Mouse (Mus musculus) kidney, embryonic 15.5 days (tissue): ENCODE results near the gene Coq9. TPM values are rescaled to one million over a fixed set of nuclear protein-coding genes. Genes with fewer than 3 reads are reported as not detected.

Experiments used
- ATAC-seq: fragments of 200-750 bp; cut with Nextera tagmentation; replicated peaks from 2 replicates; pipeline ENCODE4 v1.8.0; 2017; ENCODE audit warnings: moderate TSS enrichment; ENCODE audit not compliant: low FRiP score
- H3K27ac ChIP-seq: fragments of 300-500 bp; sonication (generic); 2 replicates; pipeline ENCODE4 v1.5.1; 2015; ENCODE audit warnings: mild to moderate bottlenecking, inconsistent platforms
- H3K27me3 ChIP-seq: fragments of 300-500 bp; sonication (generic); 2 replicates; pipeline ENCODE4 v1.6.1; 2015; ENCODE audit warnings: inconsistent platforms
- H3K36me3 ChIP-seq: fragments of 300-500 bp; sonication (generic); 2 replicates; pipeline ENCODE4 v1.6.1; 2015; ENCODE audit warnings: inconsistent platforms
- H3K4me1 ChIP-seq: fragments of 300-500 bp; sonication (generic); 2 replicates; pipeline ENCODE4 v1.6.1; 2015; ENCODE audit warnings: inconsistent platforms
- H3K4me2 ChIP-seq: fragments of 300-500 bp; sonication (generic); 2 replicates; pipeline ENCODE4 v1.6.1; 2015; ENCODE audit warnings: moderate library complexity, mild to moderate bottlenecking, inconsistent platforms
- H3K4me3 ChIP-seq: fragments of 300-500 bp; sonication (generic); replicated peaks from 2 replicates; pipeline ENCODE4 v1.5.1; 2015; ENCODE audit warnings: mild to moderate bottlenecking, inconsistent platforms
- H3K9ac ChIP-seq: fragments of 300-500 bp; sonication (generic); 2 replicates; pipeline ENCODE4 v1.6.1; 2015; ENCODE audit warnings: mild to moderate bottlenecking, inconsistent platforms
- H3K9me3 ChIP-seq: fragments of 300-500 bp; sonication (generic); replicated peaks from 2 replicates; pipeline ENCODE4 v1.6.1; 2016; ENCODE audit warnings: inconsistent platforms
- WGBS: fragments of 180-500 bp; shearing (Covaris S2); methylation state at CpG from one replicate; pipeline ENCODE4 v1.1.7; 2015; ENCODE audit warnings: mixed read lengths; 5-methylcytosine and 5-hydroxymethylcytosine counted together
- polyA plus RNA-seq: library from polyadenylated mRNA; unstranded; fragments of >200 nt; fragmentation: Nextera tagmentation; extraction: Ambion mirVana; gene quantifications from 2 replicates; pipeline ENCODE4 v1.2.1, GENCODE M21; 2015

Coq9 gene
- polyA plus RNA-seq, 1 experiment from 2014 or later, result 83.6 TPM

DNA sequence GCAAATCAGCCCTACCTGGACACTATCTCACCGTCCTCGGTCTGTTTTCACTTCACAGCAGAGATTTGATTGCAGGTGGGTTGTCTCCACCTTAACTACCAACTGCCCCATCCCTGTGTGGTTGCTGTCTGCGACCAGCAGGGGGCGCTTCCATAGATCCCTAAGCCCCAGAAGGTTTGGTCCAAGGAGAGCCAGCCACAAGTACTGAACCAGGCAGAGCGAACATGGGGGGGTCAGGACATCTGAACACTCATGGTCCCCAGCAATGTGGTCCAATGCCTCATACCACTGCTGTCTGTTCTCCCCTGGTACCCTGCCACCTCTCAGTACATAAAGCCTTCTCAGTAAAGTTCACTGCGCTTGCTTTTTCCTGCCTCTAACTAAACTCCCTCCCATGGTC is 36.2 kb downstream of the Coq9 start:
- no peak for ATAC-seq
- peaks cover 65% of the 10 kb centered on the region for H3K4me1 ChIP-seq
- peak overlapping the region; percentile 66 for H3K4me3 ChIP-seq
- H3K9ac ChIP-seq, result no peak overlapping the region
- no peaks in the 10 kb centered on the region for H3K9me3 ChIP-seq
- H3K27ac ChIP-seq, result no peak overlapping the region
- H3K27me3 ChIP-seq, result peaks cover 8% of the 10 kb centered on the region
- H3K4me2 ChIP-seq, result peak overlapping the region; percentile 87
- 11% methylated on average over 6 of the region's 6 CpGs for WGBS
- H3K36me3 ChIP-seq, result no peaks in the 10 kb centered on the region

DNA sequence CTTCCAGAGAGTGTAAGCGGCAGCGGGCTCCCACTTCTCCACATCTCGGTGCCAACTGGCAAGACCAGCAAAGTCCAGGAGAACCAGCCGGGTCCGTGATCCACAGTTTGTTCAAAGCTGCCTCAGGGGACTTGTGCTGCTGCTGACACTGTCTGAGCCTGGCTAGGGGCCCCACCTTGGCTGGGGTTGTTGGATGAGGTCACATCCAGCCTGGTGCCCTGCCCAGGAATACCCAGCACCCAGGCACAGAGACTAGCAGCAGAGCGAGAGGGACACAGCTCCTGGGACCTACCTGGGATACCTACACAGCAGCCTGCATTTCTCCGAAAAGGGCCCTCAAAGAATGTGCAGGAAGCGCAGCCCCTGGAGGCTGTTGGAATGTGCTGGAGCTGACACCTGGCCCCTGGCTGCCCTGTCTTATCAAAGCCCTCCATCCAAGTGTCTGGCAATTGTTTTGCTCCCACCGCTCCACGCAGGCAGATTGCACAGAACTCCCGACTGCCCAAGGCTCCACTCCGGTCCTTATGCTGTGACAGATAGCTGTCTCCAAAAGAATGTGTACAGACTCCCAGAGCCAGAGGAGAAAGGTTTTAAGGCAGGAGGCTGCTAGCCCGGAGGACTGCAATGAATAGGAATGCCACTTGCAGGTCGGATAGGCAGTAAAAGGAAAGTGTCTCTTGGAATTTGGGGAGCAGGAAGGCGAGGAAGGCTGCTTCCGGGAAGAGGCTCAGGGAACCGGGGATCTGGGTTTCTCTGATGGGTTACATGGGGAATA is 37.2 kb downstream of the Coq9 start:
- peaks cover 8% of the 10 kb centered on the region for H3K27me3 ChIP-seq
- H3K9me3 ChIP-seq, result no peaks in the 10 kb centered on the region
- ATAC-seq, result no peak
- peak overlapping the region; percentile 66 for H3K4me3 ChIP-seq
- peak overlapping the region; percentile 87 for H3K4me2 ChIP-seq
- H3K9ac ChIP-seq, result peak overlapping the region; percentile 62
- no peaks in the 10 kb centered on the region for H3K36me3 ChIP-seq
- H3K4me1 ChIP-seq, result peaks cover 56% of the 10 kb centered on the region
- H3K27ac ChIP-seq, result peak overlapping the region; percentile 79; the same call in 1 of the 2 replicates
- 14% methylated on average over 17 of the region's 17 CpGs for WGBS

DNA sequence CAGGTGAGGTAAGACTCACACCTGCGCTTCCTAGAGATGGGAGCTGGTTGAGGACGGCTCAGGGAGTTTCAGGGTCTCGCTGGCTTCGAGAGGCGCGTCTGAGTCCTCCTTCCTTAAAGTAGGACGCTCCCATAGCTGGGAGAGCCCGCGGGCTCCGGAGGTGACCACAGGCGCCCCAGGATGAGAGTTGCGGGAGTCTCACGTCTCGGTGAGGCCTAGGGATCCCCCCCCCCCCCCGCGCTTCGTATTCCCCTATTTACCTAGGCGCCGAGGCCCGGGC is 37.7 kb downstream of the Coq9 start:
- peaks cover 51% of the 10 kb centered on the region for H3K4me1 ChIP-seq
- under 1% methylated on average over 20 of the region's 20 CpGs for WGBS
- H3K4me2 ChIP-seq, result peak overlapping the region; percentile 87
- peak overlapping the region; percentile 79 for H3K27ac ChIP-seq
- H3K36me3 ChIP-seq, result no peaks in the 10 kb centered on the region
- H3K27me3 ChIP-seq, result peaks cover 8% of the 10 kb centered on the region
- H3K4me3 ChIP-seq, result peak overlapping the region; percentile 66
- no peak; the same call in 1 of the 2 replicates for ATAC-seq
- no peaks in the 10 kb centered on the region for H3K9me3 ChIP-seq
- H3K9ac ChIP-seq, result peak overlapping the region; percentile 62

DNA sequence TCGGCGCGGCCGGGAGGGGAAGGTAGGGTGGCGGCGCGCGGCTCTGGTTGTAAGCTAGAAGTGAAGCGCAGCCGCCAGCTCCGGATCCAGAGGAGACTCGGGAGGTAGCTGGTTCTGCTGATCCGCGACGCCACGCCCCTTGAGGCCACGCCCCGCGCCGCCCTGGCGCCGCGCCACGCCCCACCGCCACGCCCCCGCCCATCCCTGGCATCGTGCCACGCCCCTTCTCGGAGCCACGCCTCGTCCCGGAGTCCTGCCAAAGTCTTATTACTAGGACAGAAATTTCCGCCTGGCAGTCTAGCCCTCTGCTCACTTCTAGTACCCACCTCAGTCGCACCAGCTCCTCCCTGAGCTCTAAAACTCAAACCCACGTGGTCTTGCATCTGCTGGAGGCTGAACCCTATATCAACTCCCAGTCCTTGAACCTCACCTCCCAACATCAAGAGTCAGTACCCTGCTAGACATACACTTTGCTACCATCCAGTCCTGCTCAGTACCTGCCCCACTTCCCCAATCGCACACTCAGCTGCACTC is 38.1 kb downstream of the Coq9 start, which contains the start of gene Dok4:
Dok4 (minus strand) TSS at position 134 of the 534 bp plus-strand sequence.
- under 1% methylated on average over 33 of the region's 37 CpGs for WGBS
- Histone ChIP-seq H3K4me2 (peak within 1 kb of the TSS; percentile 87), H3K4me1 (peaks cover 47% of the 10 kb centered on the region), H3K4me3 (peak within 1 kb of the TSS; percentile 66), H3K9me3 (no peaks in the 10 kb centered on the region), H3K27me3 (peaks cover 8% of the 10 kb centered on the region), H3K27ac (peak within 1 kb of the TSS; percentile 79), H3K36me3 (no peaks in the 10 kb centered on the region), H3K9ac (peak within 1 kb of the TSS; percentile 62)
- ATAC-seq, result peak; percentile 86

DNA sequence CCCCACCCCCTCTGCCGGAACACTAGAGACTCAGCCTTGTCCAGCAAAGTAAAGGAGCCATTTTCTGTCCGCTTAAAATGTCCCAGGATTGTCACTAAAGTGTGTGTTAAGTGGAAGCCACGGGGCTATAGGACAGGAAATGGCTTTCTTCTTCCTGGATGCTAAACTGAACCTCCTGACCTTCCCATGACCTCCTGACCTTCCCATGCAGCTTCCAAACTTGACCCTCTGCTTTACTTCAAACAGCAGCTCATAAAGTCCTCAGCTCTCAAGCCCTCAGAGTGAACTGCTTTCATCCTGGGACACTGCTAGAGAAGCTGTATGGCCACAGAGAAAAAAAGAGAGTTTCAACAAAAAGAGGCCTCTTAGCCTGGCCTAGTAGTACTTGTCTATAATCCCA is 38.7 kb downstream of the Coq9 start:
- no peak overlapping the region for H3K9ac ChIP-seq
- WGBS, result 21% methylated on average over 3 of the region's 3 CpGs
- H3K27me3 ChIP-seq, result peaks cover 8% of the 10 kb centered on the region
- peaks cover 41% of the 10 kb centered on the region for H3K4me1 ChIP-seq
- no peak overlapping the region for H3K4me3 ChIP-seq
- peak overlapping the region; percentile 68 for H3K27ac ChIP-seq
- no peaks in the 10 kb centered on the region for H3K9me3 ChIP-seq
- ATAC-seq, result no peak
- no peaks in the 10 kb centered on the region for H3K36me3 ChIP-seq
- peak overlapping the region; percentile 87 for H3K4me2 ChIP-seq

DNA sequence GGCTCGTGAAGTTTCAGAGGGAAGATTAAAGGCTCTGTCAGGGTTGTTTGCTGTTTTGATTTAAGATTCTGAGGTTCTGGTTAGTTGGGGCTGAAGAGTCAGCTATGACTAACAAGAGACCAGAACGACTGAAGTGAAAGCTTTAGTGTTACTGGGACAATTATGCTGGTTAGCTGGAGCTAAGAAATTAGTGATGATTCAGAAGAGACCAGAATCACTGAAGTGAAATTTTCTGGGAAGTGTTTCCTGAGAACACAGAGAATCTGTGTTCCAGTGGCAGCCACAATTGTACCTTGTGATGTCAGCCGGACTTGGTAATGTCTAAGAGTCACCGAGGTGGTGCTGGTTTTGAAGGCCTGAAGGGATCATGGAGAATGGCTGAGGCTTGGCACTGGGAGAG is 42.6 kb downstream of the Coq9 start:
- H3K9ac ChIP-seq, result no peak overlapping the region
- H3K36me3 ChIP-seq, result no peaks in the 10 kb centered on the region
- WGBS, result 70% methylated on average over 4 of the region's 4 CpGs
- H3K4me3 ChIP-seq, result no peak overlapping the region
- no peak overlapping the region for H3K4me2 ChIP-seq
- H3K27ac ChIP-seq, result no peak overlapping the region
- H3K9me3 ChIP-seq, result no peaks in the 10 kb centered on the region
- no peak for ATAC-seq
- peaks cover 12% of the 10 kb centered on the region for H3K4me1 ChIP-seq
- no peaks in the 10 kb centered on the region for H3K27me3 ChIP-seq

DNA sequence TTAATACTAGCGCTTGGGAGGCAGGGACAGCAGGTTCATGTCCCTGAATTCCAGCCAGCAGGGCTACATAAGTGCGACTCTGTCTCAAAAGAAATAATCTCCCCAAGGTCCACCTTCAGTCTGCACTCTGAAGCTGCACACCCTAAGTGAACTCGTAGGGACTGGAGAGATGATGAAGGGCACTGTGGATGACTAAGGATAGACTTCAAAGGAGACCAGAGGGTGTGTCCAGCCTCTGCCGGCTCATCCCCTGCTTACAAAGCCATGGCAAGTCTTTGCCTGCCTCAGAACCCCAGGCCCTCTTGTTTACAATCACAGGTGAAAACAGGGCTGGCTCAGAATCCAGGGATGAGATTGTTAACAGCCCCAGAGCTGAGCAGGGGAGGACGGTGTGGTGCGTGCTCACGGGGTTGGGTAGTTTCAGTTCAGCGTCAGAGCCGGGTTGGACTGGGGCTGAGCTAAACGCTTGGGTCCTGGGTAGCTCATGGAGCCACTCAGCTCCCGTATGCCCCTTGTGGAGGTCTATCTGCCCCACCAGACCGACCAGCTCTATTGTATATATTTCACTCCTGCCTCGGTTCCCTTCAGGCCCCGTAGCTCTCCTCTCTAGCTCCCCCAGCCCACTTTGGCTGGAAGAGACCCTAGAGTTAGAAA is 50.4 kb downstream of the Coq9 start:
- no peak overlapping the region for H3K9ac ChIP-seq
- H3K27me3 ChIP-seq, result 0 out of 2 replicates have a peak, but pooled peaks cover 9% of the 10 kb centered on the region
- no peak for ATAC-seq
- H3K4me2 ChIP-seq, result peak overlapping the region; percentile 24
- H3K36me3 ChIP-seq, result no peaks in the 10 kb centered on the region
- no peak overlapping the region for H3K4me3 ChIP-seq
- H3K9me3 ChIP-seq, result no peaks in the 10 kb centered on the region
- no peak overlapping the region for H3K27ac ChIP-seq
- no peaks in the 10 kb centered on the region for H3K4me1 ChIP-seq
- 31% methylated on average over 14 of the region's 14 CpGs for WGBS

DNA sequence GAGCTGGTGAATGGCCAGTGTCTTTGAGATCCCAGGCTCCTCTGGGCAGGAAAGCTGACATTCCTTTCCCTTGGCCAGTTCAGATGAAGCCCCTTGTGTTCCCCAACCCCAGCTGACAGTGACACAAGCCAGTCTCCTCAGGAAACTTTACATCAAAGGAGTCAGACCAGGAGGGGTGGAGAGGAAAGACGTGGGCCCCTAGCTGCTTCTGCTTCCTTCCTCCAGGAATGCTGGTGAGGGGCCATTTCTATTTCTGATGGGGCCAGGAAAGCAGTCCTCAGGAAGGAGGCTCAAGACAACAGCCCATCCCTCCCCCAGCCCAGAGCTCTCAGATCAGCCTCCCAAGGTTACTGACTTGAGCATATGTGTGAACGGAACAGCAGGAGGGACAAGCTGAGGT is 54.8 kb downstream of the Coq9 start:
- WGBS, result 28% methylated on average over 2 of the region's 2 CpGs
- Histone ChIP-seq H3K9ac (no peak overlapping the region), H3K36me3 (no peaks in the 10 kb centered on the region), H3K27me3 (0 out of 2 replicates have a peak, but pooled peaks cover 9% of the 10 kb centered on the region), H3K4me3 (no peak overlapping the region), H3K27ac (peak overlapping the region; percentile 11; the same call in 1 of the 2 replicates), H3K9me3 (no peaks in the 10 kb centered on the region), H3K4me1 (0 out of 2 replicates have a peak, but pooled peaks cover 4% of the 10 kb centered on the region), H3K4me2 (no peak overlapping the region)
- 0 out of 2 replicates have a peak, but pooled peaks have one; percentile 20 for ATAC-seq

DNA sequence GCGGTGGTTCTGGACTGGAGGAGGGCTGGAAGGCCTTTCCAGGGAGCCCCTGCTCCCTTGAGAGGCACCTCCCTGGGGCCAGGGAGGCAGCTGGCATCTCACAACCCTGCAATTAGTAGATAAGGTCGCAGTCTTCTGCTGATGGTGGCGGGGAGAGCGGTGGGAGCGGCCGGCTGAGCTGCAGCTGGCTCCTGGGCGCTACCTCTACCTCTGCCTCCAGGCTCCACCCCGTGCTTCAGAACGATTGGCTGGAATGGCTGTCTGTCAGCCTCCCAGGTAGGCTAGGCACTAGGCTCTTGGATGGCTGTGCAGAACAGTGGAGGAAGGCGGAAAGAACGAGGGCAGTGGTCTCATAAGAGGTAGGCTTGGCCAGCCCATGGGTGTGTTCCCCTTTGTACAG is 61.1 kb downstream of the Coq9 start:
- Histone ChIP-seq H3K4me3 (peak overlapping the region; percentile 27), H3K27me3 (no peaks in the 10 kb centered on the region), H3K9me3 (no peaks in the 10 kb centered on the region), H3K4me2 (peak overlapping the region; percentile 55), H3K36me3 (peaks cover 16% of the 10 kb centered on the region), H3K4me1 (peaks cover 52% of the 10 kb centered on the region), H3K9ac (peak overlapping the region; percentile 11; the same call in 1 of the 2 replicates), H3K27ac (no peak overlapping the region)
- peak; percentile 65 for ATAC-seq
- 9% methylated on average over 11 of the region's 11 CpGs for WGBS

DNA sequence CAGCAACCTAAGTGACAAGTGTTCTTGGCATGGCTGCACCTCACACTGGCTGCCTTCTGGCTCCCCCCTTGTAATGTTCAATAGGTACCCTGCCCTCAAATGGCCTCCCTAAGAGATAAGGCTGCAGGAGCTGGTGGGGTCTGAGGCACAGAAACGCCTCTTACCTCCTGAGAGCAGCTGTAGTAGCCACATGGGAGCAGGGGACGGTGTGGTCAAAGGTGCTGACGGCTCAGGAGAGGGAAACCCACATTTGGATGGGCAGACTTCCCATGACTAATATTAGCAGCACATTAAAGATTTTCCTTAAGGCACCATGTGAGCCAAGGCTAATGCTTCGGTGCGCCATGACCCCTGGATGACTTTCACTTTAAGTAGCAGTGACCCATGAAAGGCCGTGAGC is 62.5 kb downstream of the Coq9 start:
- H3K4me2 ChIP-seq, result peak overlapping the region; percentile 28
- no peak overlapping the region for H3K4me3 ChIP-seq
- H3K27ac ChIP-seq, result peak overlapping the region; percentile 74
- 20% methylated on average over 6 of the region's 6 CpGs for WGBS
- H3K9ac ChIP-seq, result no peak overlapping the region
- no peaks in the 10 kb centered on the region for H3K9me3 ChIP-seq
- no peak for ATAC-seq
- peaks cover 61% of the 10 kb centered on the region for H3K4me1 ChIP-seq
- H3K36me3 ChIP-seq, result peaks cover 27% of the 10 kb centered on the region
- no peaks in the 10 kb centered on the region for H3K27me3 ChIP-seq

DNA sequence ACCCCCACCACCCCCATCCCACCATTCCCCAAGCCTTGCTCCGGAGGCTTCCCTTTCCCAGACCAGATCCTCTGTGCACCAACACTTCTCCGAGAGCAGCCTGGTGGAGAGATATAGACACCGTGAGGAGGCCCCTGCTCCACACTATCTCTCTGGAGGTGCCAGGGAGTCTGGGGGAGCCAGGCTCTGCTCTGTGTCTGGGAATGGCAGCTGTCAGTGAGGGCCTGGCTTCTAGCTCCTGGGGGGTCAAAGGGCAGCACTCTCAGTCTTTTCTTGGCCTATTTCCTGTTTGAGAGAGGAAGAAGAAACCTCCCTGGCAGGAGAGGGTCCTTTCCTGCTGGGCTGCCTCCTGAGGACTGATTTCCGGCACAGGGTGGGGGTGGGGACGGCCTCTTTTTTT is 62.9 kb downstream of the Coq9 start:
- H3K9me3 ChIP-seq, result no peaks in the 10 kb centered on the region
- H3K36me3 ChIP-seq, result peaks cover 31% of the 10 kb centered on the region
- peak overlapping the region; percentile 28 for H3K4me2 ChIP-seq
- H3K27ac ChIP-seq, result peak overlapping the region; percentile 74
- H3K4me3 ChIP-seq, result no peak overlapping the region
- H3K9ac ChIP-seq, result no peak overlapping the region
- no peak for ATAC-seq
- WGBS, result 16% methylated on average over 5 of the region's 5 CpGs
- H3K27me3 ChIP-seq, result no peaks in the 10 kb centered on the region
- H3K4me1 ChIP-seq, result peaks cover 65% of the 10 kb centered on the region

DNA sequence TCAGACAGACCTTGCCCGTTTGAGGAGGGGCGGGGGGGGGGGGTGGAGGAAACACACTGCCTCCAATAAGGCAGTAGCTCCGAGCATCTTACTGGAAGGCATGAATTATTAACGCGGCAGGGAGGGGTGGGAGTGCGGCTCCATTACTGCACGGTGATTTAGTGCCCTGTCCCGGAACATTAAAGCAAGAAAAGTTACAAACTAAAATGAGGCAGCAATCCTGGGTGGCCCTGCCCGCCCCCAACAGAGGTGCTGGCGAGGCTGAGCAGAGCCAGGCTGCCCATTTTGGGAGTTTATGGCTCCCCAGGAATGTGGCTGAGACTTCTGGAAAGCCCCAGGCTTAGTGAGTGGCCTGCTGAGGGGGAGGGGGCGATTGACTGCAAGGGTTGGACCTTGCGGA is 65.6 kb downstream of the Coq9 start:
- Histone ChIP-seq H3K4me2 (0 out of 2 replicates have a peak overlapping the region, but pooled peaks have one; percentile 6), H3K27me3 (no peaks in the 10 kb centered on the region), H3K9me3 (no peaks in the 10 kb centered on the region), H3K4me3 (no peak overlapping the region), H3K4me1 (peaks cover 80% of the 10 kb centered on the region), H3K27ac (peak overlapping the region; percentile 85), H3K36me3 (peaks cover 51% of the 10 kb centered on the region), H3K9ac (no peak overlapping the region)
- 12% methylated on average over 12 of the region's 12 CpGs for WGBS
- ATAC-seq, result peak; percentile 46
